Mouse (Mus musculus): Measurements from ENCODE around the gene Gnao1.

- TF ChIP-seq ZNF384 (IDR thresholded peaks at IDR 0.05; ENCODE audit: low read depth, low read length): no peak
- no peak for TF ChIP-seq HCFC1 (IDR thresholded peaks at IDR 0.05; ENCODE audit: borderline replicate concordance, insufficient read depth, low read length)
Observed at GRCm38 (mm10) chr8:93825317-93825716, 15.6 kb downstream of the Gnao1 start.

Measured in ES-E14 (cell line).